Mouse (Mus musculus) MN1 (cell line): Measurements from ENCODE around the gene Krt36.

Experiments
- DNase-seq: peaks from one replicate; pipeline ENCODE4 v3.0.0-alpha.2; 2016; ENCODE audit warnings: low spot score

The Krt36 gene

GRCm38 (mm10) chr11:100088378-100089025 lies 16.9 kb downstream of the Krt36 start:
- DNase-seq: no peak

GRCm38 (mm10) chr11:100087861-100088260 lies 17.6 kb downstream of the Krt36 start, which contains the start of gene Krt32:
Gene Krt32 (minus strand): TSS chr11:100088226.
- DNase-seq: no peak

GRCm38 (mm10) chr11:100073873-100074272 lies 31.6 kb downstream of the Krt36 start:
- DNase-seq: no peak

GRCm38 (mm10) chr11:100067293-100068036 lies 38.0 kb downstream of the Krt36 start:
- DNase-seq: no peak

DNA sequence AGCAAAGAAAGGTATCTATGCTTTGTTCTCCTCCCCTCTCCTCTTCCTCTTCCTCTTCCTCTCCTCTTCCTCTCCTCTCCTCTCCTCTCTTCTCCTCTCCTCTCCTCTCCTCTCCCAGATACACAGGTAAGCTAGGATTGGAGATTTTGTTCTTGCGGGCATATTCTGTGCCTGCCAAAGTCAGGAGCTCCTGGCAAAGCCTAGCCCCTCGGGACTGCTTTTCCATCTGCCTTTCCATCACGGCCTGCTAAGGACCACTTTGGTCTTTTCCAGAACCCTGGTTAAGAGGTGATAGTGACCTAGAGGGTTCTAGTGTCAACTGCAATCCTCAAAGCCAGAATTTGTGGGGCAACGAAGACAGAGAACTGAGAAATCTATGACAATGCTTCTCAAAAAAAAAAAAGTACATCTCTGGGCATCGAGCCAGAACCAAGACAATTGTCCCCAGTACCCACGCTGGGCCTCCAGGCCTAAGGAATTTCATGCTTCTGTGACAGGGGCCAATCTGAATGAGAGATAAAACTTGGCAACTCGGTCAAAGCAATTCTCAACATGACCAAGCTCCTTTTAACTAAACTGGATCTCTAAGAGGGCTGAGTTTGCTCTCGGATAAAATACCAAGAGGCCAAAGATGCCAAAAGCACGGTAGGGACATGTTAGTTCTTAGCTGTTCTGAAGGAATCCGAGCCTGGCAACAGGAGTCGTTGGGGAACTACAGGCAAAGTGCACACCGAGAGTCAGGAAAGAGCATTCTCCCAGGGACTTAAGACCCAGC lies 39.0 kb downstream of the Krt36 start:
- DNase-seq: no peak

- no peak for DNase-seq
Observed at GRCm38 (mm10) chr11:100058875-100059274, 46.6 kb downstream of the Krt36 start.

DNA sequence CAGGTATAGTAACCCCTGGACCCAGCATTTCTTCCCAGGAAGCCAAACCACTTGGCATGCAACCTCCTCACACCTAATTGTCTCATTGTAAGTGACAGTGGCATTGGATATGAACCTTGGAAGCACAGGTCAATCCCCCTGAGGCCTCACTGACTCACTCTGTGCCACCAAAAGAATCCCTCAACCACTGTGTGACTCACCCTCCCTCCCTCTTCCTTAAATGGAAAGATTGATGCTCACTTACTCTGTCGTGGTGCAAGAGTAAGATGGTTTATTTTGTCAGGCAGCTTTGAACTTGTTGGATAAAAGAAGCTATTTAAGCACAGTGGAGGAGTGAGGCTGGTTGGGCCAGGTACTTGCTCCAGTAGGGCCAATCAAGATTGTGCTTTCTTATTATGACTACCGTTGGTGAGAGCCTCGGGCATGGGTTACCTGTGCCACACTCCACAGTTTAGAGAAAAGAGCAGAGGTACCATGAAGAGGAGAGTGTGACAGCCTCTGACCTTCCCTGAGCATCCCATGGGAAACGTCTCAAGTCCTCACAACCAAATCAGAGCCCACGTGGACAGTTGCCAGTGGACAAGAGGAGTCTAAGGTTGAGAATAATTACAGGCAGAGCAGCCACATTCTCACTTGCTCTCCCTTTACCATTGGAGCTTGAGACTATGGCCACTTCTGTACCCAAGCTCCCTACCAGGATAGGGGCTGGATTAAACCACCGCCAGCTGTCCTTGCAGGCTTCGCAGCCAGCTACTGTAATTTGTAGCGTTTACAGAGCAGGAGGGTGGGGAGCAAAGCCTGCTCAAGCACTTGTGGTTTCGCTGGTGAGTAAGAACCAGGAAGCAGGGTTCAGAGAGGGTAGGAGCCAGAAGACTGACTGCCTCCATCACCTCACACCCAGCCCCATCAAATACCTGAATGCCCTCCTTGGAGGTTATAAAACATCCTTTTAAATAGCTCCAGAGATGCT lies 49.5 kb downstream of the Krt36 start:
- no peak for DNase-seq
